Mouse (Mus musculus) embryo, embryonic 10.5 days (tissue): ENCODE measurements around the gene Fgfr2.

Experiments
- DNase-seq: peaks from one replicate; pipeline ENCODE4 v3.0.0-alpha.2; 2015; ENCODE audit warnings: low spot score

The Fgfr2 gene

GRCm38 (mm10) chr7:131966916-131967494, 1156.1 kb downstream of the Fgfr2 start:
- peak; percentile 55 for DNase-seq

- DNase-seq, result no peak
Measured at GRCm38 (mm10) chr7:131966023-131966915, 1156.9 kb downstream of the Fgfr2 start, which contains the start of gene Gpr26. Gene Gpr26, plus strand, starts transcription at chr7:131966460.

GRCm38 (mm10) chr7:131960551-131960950, 1162.6 kb downstream of the Fgfr2 start:
- DNase-seq, result peak; percentile 79

GRCm38 (mm10) chr7:131958705-131959104, 1164.4 kb downstream of the Fgfr2 start:
- DNase-seq, result no peak

- DNase-seq, result no peak
Measured at GRCm38 (mm10) chr7:131953402-131953801, 1169.7 kb downstream of the Fgfr2 start.

GRCm38 (mm10) chr7:131951131-131951530, 1172.0 kb downstream of the Fgfr2 start:
- DNase-seq, result no peak

- no peak for DNase-seq
Measured at GRCm38 (mm10) chr7:131937611-131938010, 1185.5 kb downstream of the Fgfr2 start.

- peak; percentile 30 for DNase-seq
Measured at GRCm38 (mm10) chr7:131927288-131928050, 1195.7 kb downstream of the Fgfr2 start.

- DNase-seq, result peak; percentile 61
Measured at GRCm38 (mm10) chr7:131917384-131917783, 1205.8 kb downstream of the Fgfr2 start.

- DNase-seq, result no peak
Measured at GRCm38 (mm10) chr7:131909611-131910010, 1213.5 kb downstream of the Fgfr2 start.

GRCm38 (mm10) chr7:131906499-131907190, 1216.5 kb downstream of the Fgfr2 start:
- no peak for DNase-seq

- DNase-seq, result peak; percentile 91
Measured at GRCm38 (mm10) chr7:131899356-131899755, 1223.8 kb downstream of the Fgfr2 start.

- DNase-seq, result peak; percentile 50
Measured at GRCm38 (mm10) chr7:131897282-131897681, 1225.9 kb downstream of the Fgfr2 start.

GRCm38 (mm10) chr7:131882824-131883223, 1240.3 kb downstream of the Fgfr2 start:
- no peak for DNase-seq

GRCm38 (mm10) chr7:131881876-131882615, 1241.1 kb downstream of the Fgfr2 start:
- peak; percentile 83 for DNase-seq

- no peak for DNase-seq
Measured at GRCm38 (mm10) chr7:131880150-131880549, 1243.0 kb downstream of the Fgfr2 start.

GRCm38 (mm10) chr7:131878846-131879245, 1244.3 kb downstream of the Fgfr2 start:
- no peak for DNase-seq

- DNase-seq, result no peak
Measured at GRCm38 (mm10) chr7:131861157-131861556, 1262.0 kb downstream of the Fgfr2 start.

- DNase-seq, result no peak
Measured at GRCm38 (mm10) chr7:131855641-131856040, 1267.5 kb downstream of the Fgfr2 start.

- peak; percentile 19 for DNase-seq
Measured at GRCm38 (mm10) chr7:131850579-131850978, 1272.6 kb downstream of the Fgfr2 start.
